Mouse (Mus musculus): ENCODE results near the gene Krt19.

DNA sequence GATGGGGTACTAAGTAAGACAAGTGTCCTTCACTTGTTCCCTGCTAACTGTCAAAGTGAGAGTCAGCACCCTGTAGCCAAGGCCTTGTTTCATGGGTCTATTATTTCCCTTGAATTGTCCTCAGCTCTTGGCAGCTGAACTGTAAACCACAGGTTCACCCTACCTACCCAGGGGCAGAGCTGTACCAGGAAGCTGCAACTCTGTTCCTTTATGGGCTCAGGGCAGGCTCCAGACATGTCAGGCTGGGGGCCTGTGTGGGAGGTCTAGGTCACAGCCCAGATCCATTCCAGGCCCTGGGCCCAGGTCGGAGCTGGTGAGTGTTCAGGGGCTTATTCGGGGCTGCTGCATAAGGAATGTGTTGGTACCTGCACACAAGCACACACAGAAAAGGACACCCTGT, 9.1 kb downstream of the Krt19 start:
- TF ChIP-seq CTCF (IDR thresholded peaks at IDR 0.05; ENCODE audit: insufficient read depth, low read depth, low read length) (no peak), POLR2A (IDR thresholded peaks at IDR 0.05; ENCODE audit: insufficient read depth, low read depth, low read length) (no peak)

All from olfactory bulb, adult 2 months (tissue).